Mouse (Mus musculus) heart, embryonic 15.5 days (tissue): ENCODE data around the gene Dlst. TPM values are rescaled to one million over a fixed set of nuclear protein-coding genes. Genes with fewer than 3 reads are reported as not detected.

Experiments used
- ATAC-seq: fragments of 200-750 bp; cut with Nextera tagmentation; replicated peaks from 2 replicates; pipeline ENCODE4 v1.8.0; 2017; ENCODE audit warnings: low read depth, moderate TSS enrichment; ENCODE audit not compliant: insufficient number of reproducible peaks, insufficient read depth, low FRiP score
- H3K27ac ChIP-seq: fragments of 300-500 bp; sonication (generic); 2 replicates; pipeline ENCODE4 v1.5.1; 2015; ENCODE audit warnings: mild to moderate bottlenecking, inconsistent platforms
- H3K27me3 ChIP-seq: fragments of 300-500 bp; sonication (generic); 2 replicates; pipeline ENCODE4 v1.6.1; 2015; ENCODE audit warnings: inconsistent platforms
- H3K36me3 ChIP-seq: fragments of 300-500 bp; sonication (generic); 2 replicates; pipeline ENCODE4 v1.6.1; 2015; ENCODE audit warnings: mild to moderate bottlenecking, inconsistent platforms
- H3K4me1 ChIP-seq: fragments of 300-500 bp; sonication (generic); replicated peaks from 2 replicates; pipeline ENCODE4 v1.6.1; 2015; ENCODE audit warnings: inconsistent platforms
- H3K4me2 ChIP-seq: fragments of 300-500 bp; sonication (generic); 2 replicates; pipeline ENCODE4 v1.6.1; 2015; ENCODE audit warnings: inconsistent platforms, mild to moderate bottlenecking, moderate library complexity
- H3K4me3 ChIP-seq: fragments of 300-500 bp; sonication (generic); 2 replicates; pipeline ENCODE4 v1.5.1; 2015; ENCODE audit warnings: mild to moderate bottlenecking, inconsistent platforms
- H3K9ac ChIP-seq: fragments of 300-500 bp; sonication (generic); 2 replicates; pipeline ENCODE4 v1.6.1; 2015; ENCODE audit warnings: mild to moderate bottlenecking, inconsistent platforms
- H3K9me3 ChIP-seq: fragments of 300-500 bp; sonication (generic); replicated peaks from 2 replicates; pipeline ENCODE4 v1.6.1; 2016; ENCODE audit warnings: inconsistent platforms
- WGBS: fragments of 180-500 bp; shearing (Covaris S2); methylation state at CpG from one replicate; pipeline ENCODE4 v1.1.7; 2015; ENCODE audit warnings: mixed read lengths; 5-methylcytosine and 5-hydroxymethylcytosine counted together
- polyA plus RNA-seq: library from polyadenylated mRNA; unstranded; fragments of >200 nt; fragmentation: Nextera tagmentation; extraction: Ambion mirVana; gene quantifications from 2 replicates; pipeline ENCODE4 v1.2.1, GENCODE M21; 2015

Dlst gene
- 199 and 204 TPM in 2 replicates for polyA plus RNA-seq

DNA sequence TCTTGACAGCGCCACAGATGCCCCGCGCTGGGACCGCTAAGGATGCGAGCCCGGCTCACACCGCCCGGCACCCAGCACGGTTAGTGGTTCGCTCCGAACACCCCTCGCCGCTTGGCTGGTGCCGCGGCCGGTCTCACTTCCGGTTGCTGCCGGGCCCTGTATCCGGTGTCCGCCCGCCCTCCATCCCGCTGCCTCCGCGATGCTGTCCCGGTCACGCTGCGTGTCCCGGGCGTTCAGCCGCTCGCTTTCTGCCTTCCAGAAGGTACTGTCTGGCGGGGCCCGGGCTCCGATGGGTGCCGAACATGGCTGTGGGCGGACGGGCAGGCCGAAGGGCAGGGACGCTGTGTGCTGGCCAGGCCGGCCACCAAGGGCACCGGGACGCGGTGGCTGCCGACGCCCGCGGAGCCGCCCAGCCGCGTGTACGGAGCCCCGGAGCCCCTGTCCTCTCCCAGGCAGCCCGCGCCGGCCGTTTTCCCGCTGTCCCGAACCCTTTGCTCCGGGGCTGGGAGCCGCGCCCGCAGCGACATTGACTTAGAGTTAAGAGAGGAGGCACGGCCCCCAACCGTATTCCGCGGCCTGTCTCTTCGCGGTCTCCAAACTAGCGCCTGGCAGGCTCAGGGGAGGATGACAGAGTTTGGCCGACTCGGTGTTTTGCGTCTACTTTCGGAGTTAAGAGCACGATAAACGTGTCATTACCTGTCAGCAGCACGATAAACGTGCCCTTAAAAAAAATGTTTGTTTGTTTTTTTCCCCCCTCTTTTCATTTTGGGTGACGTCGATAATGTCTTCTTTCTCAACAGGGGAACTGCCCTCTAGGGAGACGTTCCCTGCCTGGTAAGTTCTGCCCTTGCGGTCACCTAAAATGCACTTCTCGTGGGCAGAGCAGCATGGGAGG, at the start of gene Dlst, which contains the start of gene Prox2:
Gene Dlst, plus strand, starts transcription at position 136 of the 895 bp plus-strand sequence.
Gene Prox2, minus strand, starts transcription at position 62 of the 895 bp plus-strand sequence.
- WGBS = under 1% methylated on average over 82 of the region's 83 CpGs
- Histone ChIP-seq H3K27me3 (no peaks in the 10 kb centered on the region), H3K4me1 (peaks cover 42% of the 10 kb centered on the region), H3K9ac (peak within 1 kb of the TSS; percentile 99), H3K4me3 (peak within 1 kb of the TSS; percentile 96), H3K9me3 (no peaks in the 10 kb centered on the region), H3K4me2 (peak within 1 kb of the TSS; percentile 82), H3K36me3 (0 out of 2 replicates have a peak, but pooled peaks cover 3% of the 10 kb centered on the region), H3K27ac (peak within 1 kb of the TSS; percentile 95)
- ATAC-seq = peak; percentile 92

DNA sequence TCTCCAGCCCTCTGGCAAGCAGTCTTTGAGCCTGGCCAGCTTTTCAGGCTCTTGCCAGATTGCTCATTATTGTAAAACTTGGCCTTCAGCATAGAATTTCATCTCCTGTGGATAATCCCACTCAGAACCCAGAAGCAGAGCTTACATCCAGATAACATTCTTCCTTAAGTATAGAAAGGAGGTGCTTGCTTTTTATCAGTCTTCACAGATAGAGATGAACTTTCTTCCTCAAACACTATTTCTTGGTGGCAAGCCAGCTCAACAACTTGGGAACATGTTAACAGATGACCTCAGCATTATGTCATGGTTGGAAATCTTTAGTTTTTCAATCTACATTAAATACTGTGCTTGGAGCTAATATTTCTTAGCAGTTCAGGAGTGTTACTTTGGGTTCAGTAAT, 39.6 kb upstream of the Dlst start:
- no peak for ATAC-seq
- H3K4me1 ChIP-seq = no peaks in the 10 kb centered on the region
- H3K36me3 ChIP-seq = peaks cover 30% of the 10 kb centered on the region
- H3K27me3 ChIP-seq = no peaks in the 10 kb centered on the region
- H3K9me3 ChIP-seq = no peaks in the 10 kb centered on the region
- H3K4me3 ChIP-seq = no peak overlapping the region
- H3K27ac ChIP-seq = no peak overlapping the region
- no peak overlapping the region for H3K9ac ChIP-seq
- H3K4me2 ChIP-seq = no peak overlapping the region

DNA sequence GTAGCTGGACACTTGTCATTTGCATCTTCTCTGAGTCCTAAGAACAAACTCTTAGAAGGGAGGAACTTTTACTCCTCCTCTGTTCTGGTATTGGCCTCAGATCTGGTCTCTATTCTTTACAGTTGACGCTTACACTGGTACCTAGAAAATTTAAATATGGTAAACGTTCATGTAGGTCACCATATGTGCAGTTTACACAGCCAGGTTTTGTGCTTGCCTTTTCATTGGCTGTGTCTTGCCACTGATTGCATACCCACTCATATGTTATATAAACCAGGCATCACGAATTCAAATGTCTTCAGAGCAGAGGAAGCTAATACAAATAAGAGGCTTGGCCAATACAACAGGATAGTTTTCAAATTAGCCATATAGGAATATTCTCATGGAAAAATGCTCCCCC, 33.5 kb upstream of the Dlst start:
- H3K36me3 ChIP-seq = peaks cover 8% of the 10 kb centered on the region; the same call in 1 of the 2 replicates
- H3K4me3 ChIP-seq = no peak overlapping the region
- H3K9ac ChIP-seq = no peak overlapping the region
- no peak for ATAC-seq
- no peak overlapping the region for H3K4me2 ChIP-seq
- WGBS = 91% methylated on average over 3 of the region's 3 CpGs
- no peak overlapping the region for H3K27ac ChIP-seq
- no peaks in the 10 kb centered on the region for H3K27me3 ChIP-seq
- H3K9me3 ChIP-seq = no peaks in the 10 kb centered on the region
- H3K4me1 ChIP-seq = no peaks in the 10 kb centered on the region

GRCm38 (mm10) chr12:85084257-85084656, 26.4 kb upstream of the Dlst start:
- ATAC-seq = no peak
- Histone ChIP-seq H3K9me3 (no peaks in the 10 kb centered on the region), H3K4me2 (no peak overlapping the region), H3K4me1 (no peaks in the 10 kb centered on the region), H3K27me3 (no peaks in the 10 kb centered on the region), H3K4me3 (no peak overlapping the region), H3K9ac (no peak overlapping the region), H3K27ac (no peak overlapping the region), H3K36me3 (peaks cover 14% of the 10 kb centered on the region)
- WGBS = 74% methylated on average over 2 of the region's 2 CpGs

DNA sequence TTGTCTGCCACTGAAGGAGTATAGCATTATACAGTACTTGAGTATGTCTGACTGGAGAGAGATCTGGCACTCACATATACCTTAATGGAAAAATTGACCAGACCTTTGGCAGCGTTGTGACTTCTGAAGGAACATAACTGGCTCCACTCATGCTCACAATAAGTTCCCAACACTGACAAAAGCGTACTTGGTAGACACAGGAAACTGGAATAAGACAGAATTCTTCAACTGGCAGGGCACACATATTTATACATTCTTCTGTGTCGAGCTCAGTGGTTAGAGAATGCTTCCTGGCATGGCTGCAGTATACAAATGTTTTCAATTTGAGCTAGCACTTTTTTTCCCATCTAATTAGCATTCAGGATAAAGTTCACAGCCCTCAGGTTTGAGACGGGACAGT, 25.7 kb upstream of the Dlst start:
- Histone ChIP-seq H3K9me3 (no peaks in the 10 kb centered on the region), H3K4me1 (no peaks in the 10 kb centered on the region), H3K4me3 (no peak overlapping the region), H3K36me3 (peaks cover 14% of the 10 kb centered on the region), H3K27ac (no peak overlapping the region), H3K4me2 (no peak overlapping the region), H3K9ac (no peak overlapping the region), H3K27me3 (no peaks in the 10 kb centered on the region)
- ATAC-seq = no peak
- 68% methylated on average over 4 of the region's 4 CpGs for WGBS

DNA sequence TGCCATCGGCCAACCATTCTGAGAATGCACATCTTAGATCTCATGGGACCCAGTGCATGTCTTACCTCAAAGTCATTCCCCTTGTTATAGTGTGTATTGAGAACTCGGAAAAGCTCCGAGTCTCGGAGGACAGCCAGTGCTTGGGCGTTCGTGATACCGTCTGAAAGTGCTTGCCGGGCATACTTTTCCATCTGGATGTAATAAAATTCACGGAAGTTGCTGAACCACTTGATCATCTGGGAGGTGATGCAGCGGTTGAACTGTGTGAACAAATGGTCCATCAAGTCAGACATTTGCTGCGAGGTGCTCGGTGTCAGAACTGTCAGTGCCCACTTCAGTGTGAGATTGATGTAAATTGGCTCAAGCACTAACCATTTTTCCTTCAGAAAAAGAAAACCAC, 22.8 kb upstream of the Dlst start:
- Histone ChIP-seq H3K27me3 (no peaks in the 10 kb centered on the region), H3K36me3 (peaks cover 14% of the 10 kb centered on the region), H3K4me3 (no peak overlapping the region), H3K9me3 (no peaks in the 10 kb centered on the region), H3K4me1 (no peaks in the 10 kb centered on the region), H3K4me2 (no peak overlapping the region), H3K9ac (no peak overlapping the region), H3K27ac (no peak overlapping the region)
- ATAC-seq = no peak
- WGBS = 90% methylated on average over 12 of the region's 12 CpGs

DNA sequence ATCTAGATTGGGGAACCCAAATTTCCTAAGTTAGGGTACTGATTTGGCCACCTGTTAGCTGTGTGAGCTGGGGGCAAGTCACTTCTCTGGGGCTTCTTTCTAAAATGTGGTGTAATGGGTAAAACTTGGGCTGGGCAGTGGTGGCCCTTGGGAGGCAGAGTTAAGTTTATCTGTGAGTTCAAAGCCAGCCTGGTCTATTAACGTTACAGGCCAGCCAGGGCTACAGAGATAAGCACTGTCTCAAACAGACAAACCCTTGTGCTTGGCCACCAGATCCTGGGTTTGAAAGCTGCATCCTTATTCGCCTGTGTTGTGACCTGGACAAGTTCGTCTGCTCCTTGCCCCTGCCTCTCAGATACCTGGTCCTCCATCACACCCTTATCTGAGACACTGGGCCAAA, 19.4 kb upstream of the Dlst start:
- H3K9ac ChIP-seq = no peak overlapping the region
- ATAC-seq = no peak
- H3K36me3 ChIP-seq = peaks cover 14% of the 10 kb centered on the region
- H3K4me3 ChIP-seq = no peak overlapping the region
- 0 out of 2 replicates have a peak, but pooled peaks cover 5% of the 10 kb centered on the region for H3K4me1 ChIP-seq
- 58% methylated on average over 3 of the region's 3 CpGs for WGBS
- H3K9me3 ChIP-seq = no peaks in the 10 kb centered on the region
- H3K4me2 ChIP-seq = no peak overlapping the region
- no peaks in the 10 kb centered on the region for H3K27me3 ChIP-seq
- H3K27ac ChIP-seq = no peak overlapping the region

- H3K4me1 ChIP-seq = 0 out of 2 replicates have a peak, but pooled peaks cover 5% of the 10 kb centered on the region
- no peak overlapping the region for H3K4me3 ChIP-seq
- H3K27me3 ChIP-seq = no peaks in the 10 kb centered on the region
- no peak overlapping the region for H3K9ac ChIP-seq
- H3K9me3 ChIP-seq = no peaks in the 10 kb centered on the region
- H3K4me2 ChIP-seq = no peak overlapping the region
- 6% methylated on average over 3 of the region's 3 CpGs for WGBS
- H3K36me3 ChIP-seq = peaks cover 13% of the 10 kb centered on the region
- H3K27ac ChIP-seq = no peak overlapping the region
- no peak for ATAC-seq
These were observed 18.4 kb upstream of the Dlst start for GRCm38 (mm10) chr12:85092214-85092613.

GRCm38 (mm10) chr12:85094010-85094409, 16.6 kb upstream of the Dlst start:
- Histone ChIP-seq H3K9me3 (no peaks in the 10 kb centered on the region), H3K4me2 (no peak overlapping the region), H3K4me3 (no peak overlapping the region), H3K4me1 (0 out of 2 replicates have a peak, but pooled peaks cover 5% of the 10 kb centered on the region), H3K9ac (no peak overlapping the region), H3K27me3 (no peaks in the 10 kb centered on the region), H3K36me3 (no peaks in the 10 kb centered on the region), H3K27ac (no peak overlapping the region)
- ATAC-seq = 0 out of 2 replicates have a peak, but pooled peaks have one; percentile 47
- 27% methylated on average over 14 of the region's 14 CpGs for WGBS

- no peak overlapping the region for H3K4me3 ChIP-seq
- no peak overlapping the region for H3K4me2 ChIP-seq
- no peak overlapping the region for H3K27ac ChIP-seq
- 76% methylated on average over 10 of the region's 10 CpGs for WGBS
- no peak overlapping the region for H3K9ac ChIP-seq
- H3K36me3 ChIP-seq = no peaks in the 10 kb centered on the region
- H3K4me1 ChIP-seq = 0 out of 2 replicates have a peak, but pooled peaks cover 5% of the 10 kb centered on the region
- no peaks in the 10 kb centered on the region for H3K27me3 ChIP-seq
- ATAC-seq = no peak
- H3K9me3 ChIP-seq = no peaks in the 10 kb centered on the region
These were observed 15.9 kb upstream of the Dlst start for GRCm38 (mm10) chr12:85094706-85095105.

DNA sequence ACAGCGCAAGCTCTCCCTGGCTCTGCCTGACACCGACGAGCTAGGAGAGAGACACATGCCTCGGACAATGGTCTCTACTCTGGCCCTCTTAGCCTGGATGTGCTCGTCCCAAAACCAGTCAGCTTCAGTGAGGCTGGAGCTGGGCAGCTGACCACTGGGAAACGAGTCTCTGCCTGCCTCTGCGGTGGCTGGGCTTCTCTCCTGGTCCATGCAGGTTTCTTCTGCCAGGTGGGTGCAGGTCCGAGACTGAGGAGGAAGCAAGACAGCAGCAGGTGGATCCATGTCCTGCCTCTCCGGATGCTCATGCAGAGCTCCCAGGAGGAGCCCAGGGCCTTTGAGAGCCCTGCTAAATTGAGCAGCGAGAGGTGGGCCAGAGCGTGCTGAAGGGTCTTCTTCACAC, 15.5 kb upstream of the Dlst start:
- Histone ChIP-seq H3K9me3 (no peaks in the 10 kb centered on the region), H3K27ac (no peak overlapping the region), H3K4me2 (no peak overlapping the region), H3K4me3 (no peak overlapping the region), H3K36me3 (no peaks in the 10 kb centered on the region), H3K4me1 (0 out of 2 replicates have a peak, but pooled peaks cover 5% of the 10 kb centered on the region), H3K27me3 (no peaks in the 10 kb centered on the region), H3K9ac (no peak overlapping the region)
- ATAC-seq = no peak
- WGBS = 84% methylated on average over 11 of the region's 11 CpGs
